Mouse (Mus musculus) C2C12 (cell line): ENCODE data around the gene Susd3.

Source experiments
- CEBPB ChIP-seq: IDR thresholded peaks from one replicate; pipeline ENCODE4 v1.6.1; 2011; ENCODE audit warnings: low read depth, mild to moderate bottlenecking, control low read depth, moderate library complexity
- CTCF ChIP-seq: IDR thresholded peaks from one replicate; pipeline ENCODE4 v1.5.1; 2011; ENCODE audit not compliant: control insufficient read depth, insufficient read depth, insufficient read length
- FOSL1 ChIP-seq: IDR thresholded peaks from one replicate; pipeline ENCODE4 v1.8.0; 2011; ENCODE audit warnings: mild to moderate bottlenecking, low read length; ENCODE audit not compliant: poor library complexity, insufficient read depth, severe bottlenecking
- MAX ChIP-seq: IDR thresholded peaks from one replicate; pipeline ENCODE4 v1.6.1; 2011; ENCODE audit warnings: mild to moderate bottlenecking, control low read depth
- MYOD1 ChIP-seq: IDR thresholded peaks from one replicate; pipeline ENCODE4 v1.6.1; 2011; ENCODE audit warnings: low read depth; ENCODE audit not compliant: control insufficient read depth, insufficient read length
- MYOG ChIP-seq: IDR thresholded peaks from one replicate; pipeline ENCODE4 v1.6.1; 2011; ENCODE audit not compliant: control insufficient read depth, insufficient read length; ENCODE audit errors: extremely low read depth
- USF1 ChIP-seq: IDR thresholded peaks from one replicate; pipeline ENCODE4 v1.6.1; 2011; ENCODE audit warnings: low read depth, mild to moderate bottlenecking, control low read depth, moderate library complexity

- TF ChIP-seq CTCF (no peak), USF1 (no peak), MYOD1 (no peak), FOSL1 (no peak), MYOG (no peak), MAX (no peak), CEBPB (no peak)
These were observed 42.2 kb downstream of the Susd3 start for GRCm38 (mm10) chr13:49206341-49206740.
